Mouse (Mus musculus) heart, embryonic 14.5 days (tissue): ENCODE data around the gene Itm2a. TPM values are rescaled to one million over a fixed set of nuclear protein-coding genes. Genes with fewer than 3 reads are reported as not detected.

Experiments
- ATAC-seq: fragments of 200-750 bp; cut with Nextera tagmentation; 2 replicates; pipeline ENCODE4 v1.8.0; 2017; ENCODE audit warnings: low read depth, moderate TSS enrichment; ENCODE audit not compliant: insufficient number of reproducible peaks, insufficient read depth, low FRiP score
- H3K27ac ChIP-seq, 2 experiments: fragments of 200-500 bp in 1 of 2; fragments of 300-500 bp in 1 of 2; sonication (generic) in 1 of 2; replicated peaks in 1 of 2; 2 replicates each; pipeline ENCODE4 v1.5.1; 2012 to 2014; ENCODE audit warnings: low read depth in 2 of 2, low read length in 2 of 2, control low read depth in 1 of 2, mild to moderate bottlenecking in 1 of 2, mixed read lengths in 1 of 2; ENCODE audit not compliant: control insufficient read depth in 1 of 2, insufficient read depth in 1 of 2
- H3K27me3 ChIP-seq: fragments of 300-500 bp; sonication (generic); 2 replicates; pipeline ENCODE4 v1.6.1; 2014; ENCODE audit warnings: mild to moderate bottlenecking, low read length, control low read depth; ENCODE audit not compliant: control insufficient read depth, insufficient read depth
- H3K36me3 ChIP-seq: fragments of 300-500 bp; sonication (generic); 2 replicates; pipeline ENCODE4 v1.6.1; 2014; ENCODE audit warnings: mild to moderate bottlenecking, control low read depth, low read length, mixed read lengths; ENCODE audit not compliant: control insufficient read depth, insufficient read depth
- H3K4me1 ChIP-seq, 2 experiments: fragments of 200-500 bp in 1 of 2; fragments of 300-500 bp in 1 of 2; sonication (generic) in 1 of 2; 2 replicates each; pipeline ENCODE4 v1.6.1; 2012 to 2014; ENCODE audit warnings: low read length in 2 of 2, control low read depth in 1 of 2, mixed read lengths in 1 of 2; ENCODE audit not compliant: control insufficient read depth in 2 of 2, insufficient read depth in 2 of 2
- H3K4me2 ChIP-seq: fragments of 300-500 bp; sonication (generic); 2 replicates; pipeline ENCODE4 v1.6.1; 2014; ENCODE audit warnings: mild to moderate bottlenecking, low read length
- H3K4me3 ChIP-seq, 2 experiments: fragments of 200-500 bp in 1 of 2; fragments of 300-500 bp in 1 of 2; sonication (generic) in 1 of 2; 2 replicates each; pipeline ENCODE4 v1.5.1; 2012 to 2014; ENCODE audit warnings: low read length in 2 of 2, mild to moderate bottlenecking in 2 of 2, control low read depth in 1 of 2, low read depth in 1 of 2, moderate library complexity in 1 of 2; ENCODE audit not compliant: control insufficient read depth in 1 of 2, insufficient read depth in 1 of 2
- H3K9ac ChIP-seq: fragments of 300-500 bp; sonication (generic); 2 replicates; pipeline ENCODE4 v1.6.1; 2014; ENCODE audit warnings: mild to moderate bottlenecking, low read length
- H3K9me3 ChIP-seq: fragments of 300-500 bp; sonication (generic); 2 replicates; pipeline ENCODE4 v1.6.1; 2016; ENCODE audit warnings: low read length, control low read depth; ENCODE audit not compliant: control insufficient read depth
- WGBS: fragments of 180-500 bp; shearing (Covaris S2); extraction: QIAGEN DNeasy Blood & Tissue Kit; methylation state at CpG from one replicate; pipeline ENCODE4 v1.1.7; 2014; 5-methylcytosine and 5-hydroxymethylcytosine counted together
- polyA plus RNA-seq: library from polyadenylated mRNA; unstranded; fragments of >200 nt; fragmentation: Nextera tagmentation; extraction: Ambion mirVana; gene quantifications from 2 replicates; pipeline ENCODE4 v1.2.1, GENCODE M21; 2014

Gene Itm2a
- polyA plus RNA-seq, result 375 and 450 TPM in 2 replicates

GRCm38 (mm10) chrX:107402915-107403912 lies at the start of gene Itm2a:
Itm2a (minus strand) TSS chrX:107403376.
- peaks cover 8% of the 10 kb centered on the region for H3K36me3 ChIP-seq
- H3K9ac ChIP-seq, result peak within 1 kb of the TSS; percentile 79
- no peaks in the 10 kb centered on the region for H3K9me3 ChIP-seq
- peak within 1 kb of the TSS; percentile 63 for H3K4me2 ChIP-seq
- H3K4me3 ChIP-seq, result peak within 1 kb of the TSS; percentile 62 to 88
- ATAC-seq, result peak; percentile 90
- 20% methylated on average over 30 of the region's 30 CpGs for WGBS
- H3K4me1 ChIP-seq, result peaks cover 0 to 2% of the 10 kb centered on the region in 2 experiments; a peak in 1 of 4 replicates
- H3K27ac ChIP-seq, result peak within 1 kb of the TSS; percentile 80 to 81
- no peaks in the 10 kb centered on the region for H3K27me3 ChIP-seq

- no peak for ATAC-seq
- H3K9ac ChIP-seq, result no peak overlapping the region
- 6% methylated on average over 2 of the region's 2 CpGs for WGBS
- no peaks in the 10 kb centered on the region for H3K27me3 ChIP-seq
- H3K27ac ChIP-seq, result no peak overlapping the region
- no peak overlapping the region for H3K4me2 ChIP-seq
- H3K36me3 ChIP-seq, result no peaks in the 10 kb centered on the region
- no peaks in the 10 kb centered on the region for H3K9me3 ChIP-seq
- H3K4me1 ChIP-seq, result no peaks in the 10 kb centered on the region
- H3K4me3 ChIP-seq, result no peak overlapping the region
Observed at GRCm38 (mm10) chrX:107435887-107436286, 32.7 kb upstream of the Itm2a start.

GRCm38 (mm10) chrX:107421304-107421703 lies 18.1 kb upstream of the Itm2a start:
- Histone ChIP-seq H3K27ac (no peak overlapping the region), H3K9me3 (no peaks in the 10 kb centered on the region), H3K36me3 (no peaks in the 10 kb centered on the region), H3K4me3 (no peak overlapping the region), H3K4me2 (no peak overlapping the region), H3K4me1 (no peaks in the 10 kb centered on the region), H3K27me3 (no peaks in the 10 kb centered on the region), H3K9ac (no peak overlapping the region)
- no peak for ATAC-seq
- 75% methylated on average over 2 of the region's 2 CpGs for WGBS

- ATAC-seq, result no peak
- Histone ChIP-seq H3K9me3 (no peaks in the 10 kb centered on the region), H3K27me3 (no peaks in the 10 kb centered on the region), H3K9ac (no peak overlapping the region), H3K4me2 (no peak overlapping the region), H3K36me3 (no peaks in the 10 kb centered on the region), H3K4me3 (no peak overlapping the region), H3K27ac (no peak overlapping the region), H3K4me1 (no peaks in the 10 kb centered on the region)
- 59% methylated on average over 3 of the region's 3 CpGs for WGBS
Observed at GRCm38 (mm10) chrX:107417345-107417744, 14.2 kb upstream of the Itm2a start.

GRCm38 (mm10) chrX:107415999-107416398 lies 12.8 kb upstream of the Itm2a start:
- no peak overlapping the region for H3K4me2 ChIP-seq
- 62% methylated on average over 1 of the region's 1 CpGs for WGBS
- H3K4me1 ChIP-seq, result no peaks in the 10 kb centered on the region
- no peaks in the 10 kb centered on the region for H3K9me3 ChIP-seq
- no peaks in the 10 kb centered on the region for H3K36me3 ChIP-seq
- no peak overlapping the region for H3K9ac ChIP-seq
- H3K27me3 ChIP-seq, result no peaks in the 10 kb centered on the region
- ATAC-seq, result no peak
- no peak overlapping the region for H3K27ac ChIP-seq
- H3K4me3 ChIP-seq, result no peak overlapping the region

- Histone ChIP-seq H3K4me3 (peak overlapping the region; percentile 62 to 88), H3K4me1 (peaks cover 0 to 2% of the 10 kb centered on the region in 2 experiments; a peak in 1 of 4 replicates), H3K36me3 (peaks cover 10% of the 10 kb centered on the region), H3K9me3 (no peaks in the 10 kb centered on the region), H3K27ac (peak overlapping the region; percentile 80 to 81), H3K9ac (peak overlapping the region; percentile 79), H3K27me3 (no peaks in the 10 kb centered on the region), H3K4me2 (peak overlapping the region; percentile 63)
- WGBS, result 22% methylated on average over 18 of the region's 18 CpGs
- no peak for ATAC-seq
Observed at GRCm38 (mm10) chrX:107402481-107402880, 695 bp downstream of the Itm2a start.

- WGBS, result 84% methylated on average over 8 of the region's 8 CpGs
- no peaks in the 10 kb centered on the region for H3K27me3 ChIP-seq
- H3K9me3 ChIP-seq, result no peaks in the 10 kb centered on the region
- H3K36me3 ChIP-seq, result peaks cover 11% of the 10 kb centered on the region
- H3K4me2 ChIP-seq, result no peak overlapping the region
- peaks cover 0 to 2% of the 10 kb centered on the region in 2 experiments; a peak in 1 of 4 replicates for H3K4me1 ChIP-seq
- no peak overlapping the region for H3K9ac ChIP-seq
- no peak overlapping the region for H3K27ac ChIP-seq
- H3K4me3 ChIP-seq, result no peak overlapping the region
- no peak for ATAC-seq
Observed at GRCm38 (mm10) chrX:107399087-107399486, 4.1 kb downstream of the Itm2a start.
